ENCODE assay signal across 14 mouse cellular contexts in genomic region chr6:34868507-34869217, GRCm38 (mm10). TPM values are rescaled to one million over a fixed set of nuclear protein-coding genes. Genes with fewer than 3 reads are reported as not detected.
DNase-seq lines count a peak whose midpoint lies in the region; ATAC-seq and TF ChIP-seq lines count a peak whose summit lies in the region.
"Had no signal": no experiment of that assay in that cellular context is flagged by ENCODE, and none has a peak within 500 bp of the region (broad histone marks: within the 10 kb centered on the region; RNA-seq: fewer than 3 reads in every experiment).

No protein-coding gene starts in this region.

- no peak for DNase-seq in thymus, adult 2 months
- DNase-seq in thymus, postnatal 36 days: no peak
- no peak for DNase-seq in limb, embryonic 10.5 days (ENCODE audit: low spot score)
- DNase-seq in cerebellum, adult 18-20 months: no peak
- no peak for DNase-seq in right cerebral cortex, postnatal 14 days
- DNase-seq: adrenal gland, postnatal 25 days; cerebellum, postnatal 10 days; gastrocnemius, postnatal 36 days; kidney, adult 8-10 months; right cerebral cortex, postnatal 25 days had no signal

- 70% methylated on average over 20 of the region's 20 CpGs for WGBS in intestine, postnatal 0 days
- 77% methylated on average over 20 of the region's 20 CpGs for WGBS in intestine, embryonic 16.5 days
- 77% methylated on average over 20 of the region's 20 CpGs for WGBS in thymus, adult 2 months
- WGBS in limb, embryonic 10.5 days: 81% methylated on average over 20 of the region's 20 CpGs

- no peak overlapping the region for H3K9ac ChIP-seq in intestine, postnatal 0 days (ENCODE audit: low read depth, low read length)
- H3K9ac ChIP-seq in intestine, embryonic 16.5 days (ENCODE audit: low read depth, low read length): no peak overlapping the region
- H3K9ac ChIP-seq: neural tube, embryonic 13.5 days had no signal

- H3K9me3 ChIP-seq in intestine, postnatal 0 days (ENCODE audit: control insufficient read depth): no peaks in the 10 kb centered on the region
- H3K9me3 ChIP-seq in intestine, embryonic 16.5 days (ENCODE audit: control insufficient read depth, low read length): no peaks in the 10 kb centered on the region
- H3K9me3 ChIP-seq in limb, embryonic 10.5 days (replicated peaks): no peaks in the 10 kb centered on the region
- H3K9me3 ChIP-seq: G1E; neural tube, embryonic 13.5 days had no signal

- peaks cover 10% of the 10 kb centered on the region; the same call in 1 of the 2 replicates for H3K36me3 ChIP-seq in intestine, postnatal 0 days (ENCODE audit: control insufficient read depth, insufficient read depth)
- H3K36me3 ChIP-seq in intestine, embryonic 16.5 days (ENCODE audit: control insufficient read depth, insufficient read depth, low read length): no peaks in the 10 kb centered on the region
- H3K36me3 ChIP-seq in thymus, adult 2 months (ENCODE audit: control insufficient read depth, insufficient read depth, low read length): no peaks in the 10 kb centered on the region
- peaks cover 11% of the 10 kb centered on the region; the same call in 1 of the 2 replicates for H3K36me3 ChIP-seq in limb, embryonic 10.5 days
- H3K36me3 ChIP-seq: neural tube, embryonic 13.5 days had no signal

- no peaks in the 10 kb centered on the region; the same call in 1 of the 2 replicates for H3K4me1 ChIP-seq in intestine, postnatal 0 days (replicated peaks; ENCODE audit: control insufficient read depth, insufficient read depth, low read length)
- H3K4me1 ChIP-seq in intestine, embryonic 16.5 days (ENCODE audit: control insufficient read depth, insufficient read depth, low read length): peaks cover 27% of the 10 kb centered on the region
- H3K4me1 ChIP-seq in thymus, adult 2 months (replicated peaks; ENCODE audit: control insufficient read depth, insufficient read depth, low read length): peaks cover 31% of the 10 kb centered on the region
- H3K4me1 ChIP-seq in limb, embryonic 10.5 days: no peaks in the 10 kb centered on the region
- H3K4me1 ChIP-seq: neural tube, embryonic 13.5 days had no signal

- no peak overlapping the region for H3K4me3 ChIP-seq in intestine, postnatal 0 days (ENCODE audit: low read depth, low read length)
- H3K4me3 ChIP-seq in intestine, embryonic 16.5 days (ENCODE audit: low read length): no peak overlapping the region
- H3K4me3 ChIP-seq in thymus, adult 2 months (ENCODE audit: control insufficient read depth, insufficient read depth, low read length): no peak overlapping the region
- no peak overlapping the region for H3K4me3 ChIP-seq in limb, embryonic 10.5 days
- H3K4me3 ChIP-seq: neural tube, embryonic 13.5 days had no signal

- H3K27ac ChIP-seq in intestine, postnatal 0 days (ENCODE audit: low read depth, low read length): peak overlapping the region; percentile 50; the same call in 1 of the 2 replicates
- H3K27ac ChIP-seq in intestine, embryonic 16.5 days (ENCODE audit: low read length): no peak overlapping the region
- peak overlapping the region; percentile 2; the same call in 1 of the 2 replicates for H3K27ac ChIP-seq in thymus, adult 2 months (ENCODE audit: control insufficient read depth, insufficient read depth, low read length)
- H3K27ac ChIP-seq in limb, embryonic 10.5 days: peak overlapping the region; percentile 9; the same call in 1 of the 2 replicates
- H3K27ac ChIP-seq: neural tube, embryonic 13.5 days had no signal

- TF ChIP-seq POLR2A in thymus, adult 2 months (IDR thresholded peaks at IDR 0.05; ENCODE audit: control insufficient read depth, extremely low read depth, insufficient read depth, low read length, poor library complexity): no peak

- no peak overlapping the region for H3K4me2 ChIP-seq in intestine, postnatal 0 days (replicated peaks; ENCODE audit: low read depth)
- H3K4me2 ChIP-seq in intestine, embryonic 16.5 days (ENCODE audit: low read depth, low read length): no peak overlapping the region
- H3K4me2 ChIP-seq: neural tube, embryonic 13.5 days had no signal

- peak; percentile 37 for ATAC-seq in intestine, postnatal 0 days
- ATAC-seq in intestine, embryonic 16.5 days: no peak

- H3K27me3 ChIP-seq in intestine, postnatal 0 days (replicated peaks; ENCODE audit: control insufficient read depth, insufficient read depth, low read length): no peaks in the 10 kb centered on the region
- no peaks in the 10 kb centered on the region for H3K27me3 ChIP-seq in intestine, embryonic 16.5 days (replicated peaks; ENCODE audit: control insufficient read depth, insufficient read depth, low read length)
- H3K27me3 ChIP-seq in thymus, adult 2 months (ENCODE audit: control insufficient read depth, insufficient read depth, low read length): no peaks in the 10 kb centered on the region
- H3K27me3 ChIP-seq in limb, embryonic 10.5 days (ENCODE audit: low read depth, poor library complexity, severe bottlenecking): no peaks in the 10 kb centered on the region
- H3K27me3 ChIP-seq: neural tube, embryonic 13.5 days had no signal

- no peak for TF ChIP-seq CTCF in intestine, postnatal 0 days (IDR thresholded peaks at IDR 0.05; ENCODE audit: low read depth)
- TF ChIP-seq CTCF in thymus, adult 2 months (IDR thresholded peaks at IDR 0.05; ENCODE audit: borderline replicate concordance, control insufficient read depth, extremely low read depth, insufficient read depth, low read length, poor library complexity): no peak

RNA-seq across cellular contexts. Expression of gene Tmem140, which starts 5.7 kb away (rescaled TPM):
- polyA plus RNA-seq in intestine, postnatal 0 days (2015; fragmentation: Nextera tagmentation; extraction: Ambion mirVana): 12.9 and 25.0 TPM in 2 replicates
- 1.8 TPM in 2 replicates for polyA plus RNA-seq in intestine, embryonic 16.5 days (2015; fragmentation: Nextera tagmentation; extraction: Ambion mirVana)
- polyA plus RNA-seq in thymus, adult 2 months (2012; rRNA removed): 15.7 and 22.3 TPM in 2 replicates
- polyA plus RNA-seq in limb, embryonic 10.5 days (2016; fragmentation: Nextera tagmentation; extraction: Ambion mirVana): 2.3 and 2.7 TPM in 2 replicates

RNA-seq across cellular contexts. Expression of gene Cyren, which starts 9.2 kb away (rescaled TPM):
- 6.2 and 6.8 TPM in 2 replicates for polyA plus RNA-seq in intestine, postnatal 0 days (2015; fragmentation: Nextera tagmentation; extraction: Ambion mirVana)
- 11.4 and 11.9 TPM in 2 replicates for polyA plus RNA-seq in intestine, embryonic 16.5 days (2015; fragmentation: Nextera tagmentation; extraction: Ambion mirVana)
- 17.0 and 20.1 TPM in 2 replicates for polyA plus RNA-seq in thymus, adult 2 months (2012; rRNA removed)
- 19.6 and 20.1 TPM in 2 replicates for polyA plus RNA-seq in limb, embryonic 10.5 days (2016; fragmentation: Nextera tagmentation; extraction: Ambion mirVana)

RNA-seq across cellular contexts. Expression of gene Wdr91, which starts 42.0 kb away (rescaled TPM):
- polyA plus RNA-seq in intestine, postnatal 0 days (2015; fragmentation: Nextera tagmentation; extraction: Ambion mirVana): 5.7 and 6.9 TPM in 2 replicates
- 7.2 and 7.5 TPM in 2 replicates for polyA plus RNA-seq in intestine, embryonic 16.5 days (2015; fragmentation: Nextera tagmentation; extraction: Ambion mirVana)
- 58.4 and 60.2 TPM in 2 replicates for polyA plus RNA-seq in thymus, adult 2 months (2012; rRNA removed)
- 9.6 and 13.0 TPM in 2 replicates for polyA plus RNA-seq in limb, embryonic 10.5 days (2016; fragmentation: Nextera tagmentation; extraction: Ambion mirVana)

RNA-seq across cellular contexts. Expression of gene Stra8, which starts 51.3 kb away (rescaled TPM):
- not detected in 2 replicates for polyA plus RNA-seq in intestine, postnatal 0 days (2015; fragmentation: Nextera tagmentation; extraction: Ambion mirVana)
- not detected in 2 replicates for polyA plus RNA-seq in intestine, embryonic 16.5 days (2015; fragmentation: Nextera tagmentation; extraction: Ambion mirVana)
- 0.10 and 0.40 TPM in 2 replicates for polyA plus RNA-seq in thymus, adult 2 months (2012; rRNA removed)
- not detected in 2 replicates for polyA plus RNA-seq in limb, embryonic 10.5 days (2016; fragmentation: Nextera tagmentation; extraction: Ambion mirVana)
- polyA plus RNA-seq: G1E; neural tube, embryonic 13.5 days had no signal
